Mouse (Mus musculus) heart, embryonic 16.5 days (tissue): ENCODE results near the gene Pomt1. TPM values are rescaled to one million over a fixed set of nuclear protein-coding genes. Genes with fewer than 3 reads are reported as not detected.

Experiments
- ATAC-seq: fragments of 200-750 bp; cut with Nextera tagmentation; replicated peaks from 2 replicates; pipeline ENCODE4 v1.8.0; 2017; ENCODE audit warnings: moderate number of reproducible peaks; ENCODE audit not compliant: insufficient read depth, low FRiP score; ENCODE audit errors: extremely low read depth
- H3K27ac ChIP-seq: fragments of 300-500 bp; sonication (generic); 2 replicates; pipeline ENCODE4 v1.5.1; 2014; ENCODE audit warnings: mild to moderate bottlenecking, low read length, control low read depth, moderate library complexity
- H3K27me3 ChIP-seq: fragments of 300-500 bp; sonication (generic); 2 replicates; pipeline ENCODE4 v1.6.1; 2014; ENCODE audit warnings: low read length, mixed read lengths; ENCODE audit not compliant: control insufficient read depth, insufficient read depth
- H3K36me3 ChIP-seq: fragments of 300-500 bp; sonication (generic); 2 replicates; pipeline ENCODE4 v1.6.1; 2014; ENCODE audit not compliant: control insufficient read depth, insufficient read depth
- H3K4me1 ChIP-seq: fragments of 300-500 bp; sonication (generic); 2 replicates; pipeline ENCODE4 v1.6.1; 2014; ENCODE audit warnings: low read length, mixed read lengths; ENCODE audit not compliant: control insufficient read depth, insufficient read depth
- H3K4me2 ChIP-seq: fragments of 300-500 bp; sonication (generic); 2 replicates; pipeline ENCODE4 v1.6.1; 2014; ENCODE audit warnings: low read depth, mild to moderate bottlenecking, control low read depth, low read length
- H3K4me3 ChIP-seq: fragments of 300-500 bp; sonication (generic); 2 replicates; pipeline ENCODE4 v1.5.1; 2014; ENCODE audit warnings: mild to moderate bottlenecking, control low read depth, low read length
- H3K9ac ChIP-seq: fragments of 300-500 bp; sonication (generic); 2 replicates; pipeline ENCODE4 v1.6.1; 2014; ENCODE audit warnings: low read length, control low read depth
- H3K9me3 ChIP-seq: fragments of 300-500 bp; sonication (generic); replicated peaks from 2 replicates; pipeline ENCODE4 v1.6.1; 2016; ENCODE audit warnings: low read length; ENCODE audit not compliant: control insufficient read depth
- WGBS: fragments of 180-500 bp; shearing (Covaris S2); extraction: QIAGEN DNeasy Blood & Tissue Kit; methylation state at CpG from one replicate; pipeline ENCODE4 v1.1.7; 2014; 5-methylcytosine and 5-hydroxymethylcytosine counted together
- polyA plus RNA-seq: library from polyadenylated mRNA; unstranded; fragments of >200 nt; fragmentation: Nextera tagmentation; extraction: Ambion mirVana; gene quantifications from 2 replicates; pipeline ENCODE4 v1.2.1, GENCODE M21; 2015

Gene Pomt1
- polyA plus RNA-seq, 1 experiment from 2014 or later: 20.5 TPM

- peaks cover 7% of the 10 kb centered on the region for H3K4me1 ChIP-seq
- peaks cover 45% of the 10 kb centered on the region for H3K36me3 ChIP-seq
- no peaks in the 10 kb centered on the region for H3K27me3 ChIP-seq
- H3K9me3 ChIP-seq: no peaks in the 10 kb centered on the region
- no peak for ATAC-seq
- H3K9ac ChIP-seq: no peak overlapping the region
- H3K4me3 ChIP-seq: no peak overlapping the region
- no peak overlapping the region for H3K4me2 ChIP-seq
- 86% methylated on average over 5 of the region's 5 CpGs for WGBS
- H3K27ac ChIP-seq: no peak overlapping the region
Measured at GRCm38 (mm10) chr2:32254563-32254962, 18.2 kb downstream of the Pomt1 start.

DNA sequence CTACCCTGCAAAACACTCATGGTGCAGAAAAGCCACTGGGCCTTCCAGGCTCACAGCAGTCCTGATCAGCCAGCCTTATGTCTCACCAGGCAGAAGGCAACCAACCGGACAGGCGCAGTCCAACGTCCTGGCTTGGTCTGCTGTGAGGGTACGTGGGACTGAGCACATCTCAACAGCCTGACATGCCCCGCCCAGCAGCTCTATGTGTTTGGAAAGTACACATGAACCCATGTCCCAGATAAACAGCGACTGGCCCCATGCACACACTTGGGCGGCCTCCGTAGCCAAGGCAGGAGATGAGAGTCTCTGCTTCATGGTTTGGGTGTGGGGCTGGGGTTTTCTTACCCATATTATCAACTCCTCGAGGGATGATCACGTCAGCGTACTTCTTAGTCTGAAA is 19.9 kb downstream of the Pomt1 start:
- H3K9me3 ChIP-seq: no peaks in the 10 kb centered on the region
- peaks cover 7% of the 10 kb centered on the region for H3K4me1 ChIP-seq
- no peak overlapping the region for H3K4me2 ChIP-seq
- 93% methylated on average over 11 of the region's 11 CpGs for WGBS
- no peak overlapping the region for H3K4me3 ChIP-seq
- ATAC-seq: no peak
- no peaks in the 10 kb centered on the region for H3K27me3 ChIP-seq
- H3K9ac ChIP-seq: no peak overlapping the region
- peaks cover 38% of the 10 kb centered on the region for H3K36me3 ChIP-seq
- no peak overlapping the region for H3K27ac ChIP-seq

GRCm38 (mm10) chr2:32258887-32259533 is 22.6 kb downstream of the Pomt1 start:
- WGBS: 47% methylated on average over 6 of the region's 6 CpGs
- no peak for ATAC-seq
- Histone ChIP-seq H3K27ac (no peak overlapping the region), H3K27me3 (no peaks in the 10 kb centered on the region), H3K4me3 (peak overlapping the region; percentile 78), H3K36me3 (peaks cover 21% of the 10 kb centered on the region), H3K9me3 (no peaks in the 10 kb centered on the region), H3K9ac (peak overlapping the region; percentile 80), H3K4me2 (peak overlapping the region; percentile 83), H3K4me1 (peaks cover 7% of the 10 kb centered on the region)

- H3K4me3 ChIP-seq: peak within 1 kb of the TSS; percentile 78
- H3K27ac ChIP-seq: peak within 1 kb of the TSS; percentile 41; the same call in 1 of the 2 replicates
- peak within 1 kb of the TSS; percentile 80 for H3K9ac ChIP-seq
- no peaks in the 10 kb centered on the region for H3K27me3 ChIP-seq
- H3K4me2 ChIP-seq: peak within 1 kb of the TSS; percentile 83
- WGBS: 1% methylated on average over 59 of the region's 59 CpGs
- no peaks in the 10 kb centered on the region for H3K9me3 ChIP-seq
- peak; percentile 95 for ATAC-seq
- peaks cover 7% of the 10 kb centered on the region for H3K4me1 ChIP-seq
- H3K36me3 ChIP-seq: peaks cover 17% of the 10 kb centered on the region
Measured at GRCm38 (mm10) chr2:32259657-32260417, 23.4 kb downstream of the Pomt1 start, which contains the start of gene Uck1. TSS of gene Uck1 (minus strand) at chr2:32260159.

DNA sequence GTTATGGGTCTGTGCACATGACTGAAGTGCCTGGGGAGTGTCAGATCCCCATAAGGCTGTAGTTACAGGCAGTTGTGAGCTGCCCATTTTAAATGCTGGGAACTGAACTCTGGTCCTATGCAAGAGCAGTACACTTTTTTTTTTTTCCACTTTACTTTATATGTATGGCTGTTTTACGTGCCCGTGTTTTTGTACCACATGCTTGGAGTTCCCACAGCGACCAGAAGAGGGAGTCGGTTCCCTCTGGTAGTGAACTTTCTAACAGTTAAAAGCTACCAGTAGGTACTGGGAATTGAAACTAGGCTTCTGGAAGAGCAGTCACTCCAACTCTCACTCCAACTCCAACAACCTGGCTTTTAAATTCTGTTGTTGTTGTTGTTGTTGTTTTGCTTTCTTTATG is 24.2 kb downstream of the Pomt1 start:
- H3K4me2 ChIP-seq: no peak overlapping the region; the same call in 1 of the 2 replicates
- no peak overlapping the region for H3K27ac ChIP-seq
- peaks cover 17% of the 10 kb centered on the region for H3K36me3 ChIP-seq
- H3K27me3 ChIP-seq: no peaks in the 10 kb centered on the region
- no peaks in the 10 kb centered on the region for H3K9me3 ChIP-seq
- no peak overlapping the region for H3K4me3 ChIP-seq
- H3K9ac ChIP-seq: no peak overlapping the region
- no peak for ATAC-seq
- 31% methylated on average over 4 of the region's 4 CpGs for WGBS
- peaks cover 7% of the 10 kb centered on the region for H3K4me1 ChIP-seq

DNA sequence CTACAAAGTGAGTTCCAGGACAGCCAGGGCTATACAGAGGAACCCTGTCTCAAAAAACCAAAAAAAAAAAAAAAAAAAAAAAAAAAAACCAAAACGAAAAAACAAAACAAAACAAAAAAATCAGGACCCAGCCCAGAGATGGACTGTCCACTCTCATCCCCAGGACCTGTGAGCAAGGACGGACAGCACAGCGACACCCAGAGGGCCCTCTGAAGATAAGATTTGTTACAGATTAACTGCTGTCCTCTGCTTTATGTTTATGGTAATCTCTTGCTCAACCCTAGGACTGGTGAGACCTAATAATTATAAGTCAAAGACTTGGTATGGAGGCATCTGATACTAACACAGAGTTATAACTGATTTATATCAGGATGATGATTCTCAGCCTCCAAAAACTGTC is 39.4 kb downstream of the Pomt1 start:
- H3K9me3 ChIP-seq: no peaks in the 10 kb centered on the region
- H3K27me3 ChIP-seq: no peaks in the 10 kb centered on the region
- no peak overlapping the region for H3K4me3 ChIP-seq
- H3K36me3 ChIP-seq: peaks cover 22% of the 10 kb centered on the region
- H3K27ac ChIP-seq: no peak overlapping the region
- 79% methylated on average over 3 of the region's 3 CpGs for WGBS
- no peak overlapping the region for H3K9ac ChIP-seq
- no peak overlapping the region for H3K4me2 ChIP-seq
- no peak for ATAC-seq
- no peaks in the 10 kb centered on the region for H3K4me1 ChIP-seq

- H3K4me3 ChIP-seq: no peak overlapping the region
- no peaks in the 10 kb centered on the region for H3K27me3 ChIP-seq
- peaks cover 28% of the 10 kb centered on the region for H3K36me3 ChIP-seq
- WGBS: 67% methylated on average over 2 of the region's 2 CpGs
- peak overlapping the region; percentile 50; the same call in 1 of the 2 replicates for H3K27ac ChIP-seq
- no peak overlapping the region for H3K9ac ChIP-seq
- no peaks in the 10 kb centered on the region for H3K9me3 ChIP-seq
- peaks cover 10% of the 10 kb centered on the region for H3K4me1 ChIP-seq
- no peak for ATAC-seq
- no peak overlapping the region for H3K4me2 ChIP-seq
Measured at GRCm38 (mm10) chr2:32282289-32282688, 45.9 kb downstream of the Pomt1 start.

DNA sequence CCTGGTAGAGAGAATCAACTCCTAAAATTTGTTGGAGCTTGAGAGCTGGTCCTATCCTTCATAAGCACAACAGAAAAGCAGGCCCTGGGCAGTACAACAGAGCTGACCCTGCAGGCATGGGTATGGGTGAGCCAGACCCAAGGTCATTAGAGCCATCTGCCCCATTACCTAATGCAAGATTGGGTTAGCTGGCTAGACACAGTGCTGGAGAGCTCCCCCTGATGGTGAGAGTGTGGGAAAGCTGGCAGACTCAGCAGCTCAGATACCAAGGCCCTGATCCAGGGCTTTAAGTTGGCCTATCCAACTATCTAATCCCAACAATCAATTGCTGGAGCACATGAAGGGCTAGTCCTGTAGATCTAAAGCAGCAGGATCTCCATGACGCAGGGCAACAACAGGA is 46.3 kb downstream of the Pomt1 start:
- 74% methylated on average over 1 of the region's 1 CpGs for WGBS
- peak overlapping the region; percentile 50; the same call in 1 of the 2 replicates for H3K27ac ChIP-seq

DNA sequence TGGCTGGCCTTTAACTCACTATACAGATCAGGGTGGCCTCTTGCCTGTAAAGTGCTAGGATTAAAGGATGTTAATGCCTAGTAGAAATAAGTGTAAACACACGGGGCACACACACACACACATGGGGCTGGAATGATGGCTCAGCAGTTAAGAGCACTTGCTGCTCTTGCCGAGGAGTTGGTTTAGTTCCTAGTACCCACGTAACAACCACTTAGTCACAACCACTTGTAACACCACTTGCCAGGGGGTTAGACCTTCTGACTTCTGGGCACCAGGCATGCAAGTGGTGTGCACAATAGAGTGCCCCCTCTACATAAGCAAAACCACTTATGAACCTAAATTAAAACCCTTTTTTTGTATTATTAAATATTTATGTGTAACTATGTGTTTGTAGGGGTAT is 47.6 kb downstream of the Pomt1 start:
- ATAC-seq: no peak
- H3K36me3 ChIP-seq: peaks cover 18% of the 10 kb centered on the region

More for the DNA sequence above, 46.3 kb downstream of the Pomt1 start:
- Histone ChIP-seq H3K4me1 (peaks cover 10% of the 10 kb centered on the region), H3K4me2 (no peak overlapping the region), H3K9ac (no peak overlapping the region), H3K4me3 (no peak overlapping the region), H3K9me3 (no peaks in the 10 kb centered on the region), H3K27me3 (no peaks in the 10 kb centered on the region), H3K36me3 (peaks cover 23% of the 10 kb centered on the region)
- ATAC-seq: 0 out of 2 replicates have a peak, but pooled peaks have one; percentile 28

More for the DNA sequence above, 47.6 kb downstream of the Pomt1 start:
- WGBS: 78% methylated on average over 3 of the region's 3 CpGs
- no peak overlapping the region for H3K4me3 ChIP-seq
- no peak overlapping the region for H3K9ac ChIP-seq
- H3K4me2 ChIP-seq: no peak overlapping the region
- no peaks in the 10 kb centered on the region for H3K27me3 ChIP-seq
- H3K9me3 ChIP-seq: no peaks in the 10 kb centered on the region
- no peak overlapping the region for H3K27ac ChIP-seq
- H3K4me1 ChIP-seq: peaks cover 13% of the 10 kb centered on the region
